Mouse (Mus musculus): ENCODE data around the gene Gm11060. TPM values are rescaled to one million over a fixed set of nuclear protein-coding genes. Genes with fewer than 3 reads are reported as not detected.
A peak's percentile ranks its signal among the peaks of the same experiment; 100 is the strongest.

Gm11060 gene
- not detected in 2 replicates for polyA plus RNA-seq (2015; fragmentation: Nextera tagmentation; extraction: Ambion mirVana)

DNA sequence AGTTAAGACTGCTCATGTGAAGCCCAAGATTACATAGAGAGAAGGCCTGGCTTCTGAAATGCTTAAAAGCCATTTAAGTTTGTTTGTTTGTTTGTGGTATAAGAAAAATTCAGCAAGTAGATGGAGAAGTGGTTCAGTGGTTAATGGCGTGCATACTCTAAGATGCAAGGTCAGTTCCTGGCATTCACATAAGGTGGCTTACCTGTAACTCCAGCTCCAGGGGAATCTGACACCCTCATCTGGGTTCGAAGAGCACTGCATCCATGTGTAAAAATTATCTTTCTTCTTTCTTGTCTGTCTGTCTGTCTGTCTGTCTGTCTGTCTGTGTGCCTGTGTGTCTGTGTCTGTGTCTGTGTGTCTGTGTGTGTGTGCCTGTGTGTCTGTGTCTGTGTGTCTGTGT is at the start of gene Gm11060:
Gene Gm11060, plus strand, starts transcription at position 301 of the 400 bp plus-strand sequence.
- no peak for ATAC-seq (ENCODE audit: low read depth)
- Histone ChIP-seq H3K4me3 (ENCODE audit: low read depth, low read length) (no peak within 1 kb of the TSS), H3K4me2 (ENCODE audit: low read depth, low read length) (no peak within 1 kb of the TSS), H3K36me3 (ENCODE audit: control insufficient read depth, insufficient read depth) (no peaks in the 10 kb centered on the region), H3K27me3 (ENCODE audit: control insufficient read depth, insufficient read depth, low read depth, low read length) (no peaks in the 10 kb centered on the region), H3K9ac (ENCODE audit: low read depth, low read length) (no peak within 1 kb of the TSS), H3K9me3 (replicated peaks; ENCODE audit: control insufficient read depth, low read length) (no peaks in the 10 kb centered on the region), H3K4me1 (ENCODE audit: control insufficient read depth, low read depth, low read length) (no peaks in the 10 kb centered on the region), H3K27ac (ENCODE audit: low read length) (no peak within 1 kb of the TSS)
- 69% methylated on average over 2 of the region's 2 CpGs for WGBS (ENCODE audit: insufficient replicate concordance)

DNA sequence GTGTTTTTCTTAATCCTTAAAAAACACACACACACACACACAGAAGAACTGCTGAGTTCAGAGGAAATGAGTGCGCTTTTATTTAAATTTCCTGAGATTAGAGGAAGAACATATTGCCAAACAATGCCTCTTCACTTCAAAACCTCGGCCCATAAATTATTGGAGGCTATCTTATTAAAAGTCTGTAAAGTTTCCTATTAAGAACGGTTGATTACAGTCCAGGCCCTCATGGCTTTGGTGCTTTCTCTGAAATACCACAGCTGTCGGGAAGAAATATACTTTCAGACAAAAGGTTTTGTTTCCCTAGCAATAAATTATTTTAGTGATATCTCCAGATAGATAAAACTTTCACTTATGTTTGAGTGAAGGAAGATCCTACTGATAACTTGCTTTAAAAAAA is 48.7 kb upstream of the Gm11060 start:
- 34% methylated on average over 4 of the region's 4 CpGs for WGBS (ENCODE audit: insufficient replicate concordance)

DNA sequence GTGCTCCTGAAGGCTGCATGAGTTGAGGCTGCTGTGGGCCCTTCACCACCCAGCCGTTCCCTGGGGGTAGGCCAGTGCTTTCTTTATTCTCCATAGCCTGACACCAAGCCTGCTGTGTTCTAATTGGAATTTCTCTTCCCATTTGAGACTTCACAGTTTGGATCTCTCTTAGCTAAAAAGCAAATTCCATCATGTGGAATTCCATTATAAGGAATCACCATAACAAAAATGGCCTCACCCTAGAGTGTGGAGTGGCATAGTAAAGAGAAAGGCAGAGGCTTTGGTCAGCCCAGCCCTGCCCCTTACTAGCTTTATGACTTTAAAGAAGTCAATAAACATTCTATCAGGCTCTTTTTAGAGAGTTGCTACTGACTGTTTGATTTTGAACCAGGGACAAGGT is 43.5 kb upstream of the Gm11060 start:
- Histone ChIP-seq H3K27ac (ENCODE audit: low read length) (no peak overlapping the region), H3K9me3 (replicated peaks; ENCODE audit: control insufficient read depth, low read length) (no peaks in the 10 kb centered on the region), H3K4me2 (ENCODE audit: low read depth, low read length) (no peak overlapping the region), H3K4me1 (ENCODE audit: control insufficient read depth, low read depth, low read length) (no peaks in the 10 kb centered on the region), H3K36me3 (ENCODE audit: control insufficient read depth, insufficient read depth) (no peaks in the 10 kb centered on the region), H3K27me3 (ENCODE audit: control insufficient read depth, insufficient read depth, low read depth, low read length) (no peaks in the 10 kb centered on the region), H3K9ac (ENCODE audit: low read depth, low read length) (no peak overlapping the region), H3K4me3 (ENCODE audit: low read depth, low read length) (no peak overlapping the region)
- 57% methylated on average over 1 of the region's 1 CpGs for WGBS (ENCODE audit: insufficient replicate concordance)
- no peak for ATAC-seq (ENCODE audit: low read depth)

More for the DNA sequence above, 48.7 kb upstream of the Gm11060 start:
- no peaks in the 10 kb centered on the region for H3K36me3 ChIP-seq (ENCODE audit: control insufficient read depth, insufficient read depth)
- no peaks in the 10 kb centered on the region for H3K9me3 ChIP-seq (replicated peaks; ENCODE audit: control insufficient read depth, low read length)
- ATAC-seq (ENCODE audit: low read depth), result no peak
- H3K9ac ChIP-seq (ENCODE audit: low read depth, low read length), result no peak overlapping the region
- H3K27me3 ChIP-seq (ENCODE audit: control insufficient read depth, insufficient read depth, low read depth, low read length), result no peaks in the 10 kb centered on the region
- H3K27ac ChIP-seq (ENCODE audit: low read length), result no peak overlapping the region
- H3K4me1 ChIP-seq (ENCODE audit: control insufficient read depth, low read depth, low read length), result no peaks in the 10 kb centered on the region
- H3K4me2 ChIP-seq (ENCODE audit: low read depth, low read length), result no peak overlapping the region
- H3K4me3 ChIP-seq (ENCODE audit: low read depth, low read length), result no peak overlapping the region

DNA sequence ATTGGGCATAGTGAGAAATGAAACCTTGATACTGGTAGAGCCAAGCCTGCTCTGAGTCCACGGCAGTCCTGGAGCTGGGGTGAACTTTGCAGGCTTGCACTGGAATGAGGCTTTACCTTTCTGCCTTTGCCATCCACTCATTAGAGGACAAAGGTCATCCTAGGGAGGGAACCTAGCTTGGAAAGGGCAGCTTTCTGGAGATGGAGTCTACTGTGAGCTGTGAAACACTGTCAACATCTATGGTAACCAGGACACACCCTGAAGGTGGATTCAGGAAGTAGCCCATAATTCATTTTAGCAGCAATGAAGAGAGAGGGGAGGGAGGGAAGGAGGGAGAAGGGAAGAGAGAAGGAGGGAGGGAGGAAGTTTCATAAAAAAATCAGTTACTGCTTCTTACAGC is 36.3 kb upstream of the Gm11060 start:
- no peak overlapping the region for H3K4me3 ChIP-seq (ENCODE audit: low read depth, low read length)
- 0 out of 2 replicates have a peak, but pooled peaks have one; percentile 30 for ATAC-seq (ENCODE audit: low read depth)
- WGBS (ENCODE audit: insufficient replicate concordance), result 46% methylated on average over 1 of the region's 1 CpGs
- H3K27ac ChIP-seq (ENCODE audit: low read length), result no peak overlapping the region
- no peaks in the 10 kb centered on the region for H3K9me3 ChIP-seq (replicated peaks; ENCODE audit: control insufficient read depth, low read length)
- H3K4me1 ChIP-seq (ENCODE audit: control insufficient read depth, low read depth, low read length), result no peaks in the 10 kb centered on the region; the same call in 1 of the 2 replicates
- H3K27me3 ChIP-seq (ENCODE audit: control insufficient read depth, insufficient read depth, low read depth, low read length), result no peaks in the 10 kb centered on the region
- no peaks in the 10 kb centered on the region for H3K36me3 ChIP-seq (ENCODE audit: control insufficient read depth, insufficient read depth)
- H3K4me2 ChIP-seq (ENCODE audit: low read depth, low read length), result no peak overlapping the region
- no peak overlapping the region for H3K9ac ChIP-seq (ENCODE audit: low read depth, low read length)

DNA sequence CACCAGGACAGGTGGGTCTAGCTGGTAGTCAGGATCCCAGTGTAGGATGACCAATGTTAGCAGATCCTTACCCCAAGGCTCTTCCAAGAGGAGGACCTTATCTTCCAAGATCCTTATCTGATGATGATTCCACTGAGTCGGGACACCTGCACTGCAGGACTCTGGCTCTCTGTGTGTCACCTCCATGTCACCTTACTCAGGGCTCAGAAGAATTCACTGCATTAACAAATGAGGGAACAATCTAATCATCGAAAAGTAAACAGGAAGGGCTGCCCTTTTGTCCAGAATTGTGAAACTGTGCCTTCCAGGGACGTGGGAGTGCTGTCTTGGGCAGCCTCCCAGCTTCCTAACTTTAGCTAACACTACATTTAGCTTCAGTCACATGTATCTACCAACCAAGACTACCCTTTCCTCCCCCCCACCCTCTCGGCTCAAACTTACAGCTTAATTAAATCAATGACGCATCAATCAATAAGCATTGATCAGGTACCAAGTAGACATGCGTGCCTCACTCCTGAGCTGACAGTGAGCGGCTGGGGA is 33.2 kb upstream of the Gm11060 start:
- Histone ChIP-seq H3K4me1 (ENCODE audit: control insufficient read depth, low read depth, low read length) (no peaks in the 10 kb centered on the region; the same call in 1 of the 2 replicates), H3K4me2 (ENCODE audit: low read depth, low read length) (no peak overlapping the region), H3K9ac (ENCODE audit: low read depth, low read length) (no peak overlapping the region), H3K9me3 (replicated peaks; ENCODE audit: control insufficient read depth, low read length) (no peaks in the 10 kb centered on the region), H3K36me3 (ENCODE audit: control insufficient read depth, insufficient read depth) (no peaks in the 10 kb centered on the region), H3K27me3 (ENCODE audit: control insufficient read depth, insufficient read depth, low read depth, low read length) (no peaks in the 10 kb centered on the region), H3K27ac (ENCODE audit: low read length) (no peak overlapping the region), H3K4me3 (ENCODE audit: low read depth, low read length) (no peak overlapping the region)
- WGBS (ENCODE audit: insufficient replicate concordance), result 43% methylated on average over 7 of the region's 7 CpGs
- ATAC-seq (ENCODE audit: low read depth), result peak; percentile 69

DNA sequence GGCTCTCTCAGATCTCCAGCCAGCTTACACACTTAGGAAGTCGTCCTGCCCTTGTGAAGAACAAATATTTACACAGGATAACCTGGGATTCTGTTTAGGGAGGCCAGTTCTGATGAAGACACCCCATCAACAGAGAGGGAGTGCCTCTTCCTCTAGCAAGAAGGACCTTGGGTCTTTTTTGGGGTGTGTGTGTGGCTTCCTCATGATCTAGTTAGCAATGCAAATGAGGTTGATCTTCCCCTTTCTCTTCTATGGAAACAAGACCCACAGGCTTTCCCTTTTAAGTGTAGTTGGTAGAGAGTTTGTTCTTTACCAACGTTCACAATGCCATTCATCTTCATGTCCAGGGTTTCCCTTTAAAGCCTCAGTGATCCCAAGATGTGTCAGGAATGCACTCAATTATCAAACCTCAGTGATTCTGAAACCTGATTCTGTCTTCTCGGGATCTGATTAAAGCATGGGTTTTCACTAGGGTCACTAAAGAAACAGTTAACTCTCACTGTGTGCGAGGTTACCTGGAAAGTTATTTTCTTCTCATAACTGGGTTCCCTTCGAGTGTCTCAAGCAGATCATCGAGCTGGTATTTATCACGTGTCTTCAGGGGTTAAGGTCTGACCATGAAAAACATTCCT is 29.0 kb upstream of the Gm11060 start:
- H3K27ac ChIP-seq (ENCODE audit: low read length), result no peak overlapping the region
- no peak for ATAC-seq (ENCODE audit: low read depth)
- no peaks in the 10 kb centered on the region for H3K9me3 ChIP-seq (replicated peaks; ENCODE audit: control insufficient read depth, low read length)
- no peak overlapping the region for H3K4me3 ChIP-seq (ENCODE audit: low read depth, low read length)
- H3K36me3 ChIP-seq (ENCODE audit: control insufficient read depth, insufficient read depth), result no peaks in the 10 kb centered on the region
- no peaks in the 10 kb centered on the region; the same call in 1 of the 2 replicates for H3K4me1 ChIP-seq (ENCODE audit: control insufficient read depth, low read depth, low read length)
- no peak overlapping the region for H3K4me2 ChIP-seq (ENCODE audit: low read depth, low read length)
- 45% methylated on average over 7 of the region's 7 CpGs for WGBS (ENCODE audit: insufficient replicate concordance)
- no peaks in the 10 kb centered on the region for H3K27me3 ChIP-seq (ENCODE audit: control insufficient read depth, insufficient read depth, low read depth, low read length)
- no peak overlapping the region for H3K9ac ChIP-seq (ENCODE audit: low read depth, low read length)

DNA sequence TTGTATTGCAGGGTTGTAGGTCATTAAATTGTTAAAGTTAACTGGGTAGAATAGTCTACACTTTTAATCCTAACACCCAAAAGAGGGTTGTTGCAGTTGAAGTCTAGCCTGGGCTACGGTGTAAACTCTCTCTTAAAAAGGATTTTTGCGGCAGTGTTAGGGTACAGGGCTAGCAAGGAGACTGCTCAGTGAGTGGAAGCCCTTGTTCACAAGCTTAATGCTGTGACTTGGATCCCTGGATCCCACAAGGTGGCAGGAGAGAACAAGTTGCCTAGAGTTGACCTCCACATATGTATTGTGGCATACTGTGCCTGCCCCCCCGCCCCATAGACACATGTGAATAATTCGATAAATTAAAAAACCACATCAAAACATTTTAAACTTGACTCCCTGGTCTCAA is 19.3 kb upstream of the Gm11060 start:
- Histone ChIP-seq H3K4me1 (ENCODE audit: control insufficient read depth, low read depth, low read length) (no peaks in the 10 kb centered on the region), H3K36me3 (ENCODE audit: control insufficient read depth, insufficient read depth) (no peaks in the 10 kb centered on the region), H3K4me3 (ENCODE audit: low read depth, low read length) (no peak overlapping the region), H3K9me3 (replicated peaks; ENCODE audit: control insufficient read depth, low read length) (no peaks in the 10 kb centered on the region), H3K27me3 (ENCODE audit: control insufficient read depth, insufficient read depth, low read depth, low read length) (no peaks in the 10 kb centered on the region), H3K4me2 (ENCODE audit: low read depth, low read length) (no peak overlapping the region), H3K27ac (ENCODE audit: low read length) (no peak overlapping the region), H3K9ac (ENCODE audit: low read depth, low read length) (no peak overlapping the region)
- ATAC-seq (ENCODE audit: low read depth), result no peak
- 48% methylated on average over 4 of the region's 4 CpGs for WGBS (ENCODE audit: insufficient replicate concordance)

DNA sequence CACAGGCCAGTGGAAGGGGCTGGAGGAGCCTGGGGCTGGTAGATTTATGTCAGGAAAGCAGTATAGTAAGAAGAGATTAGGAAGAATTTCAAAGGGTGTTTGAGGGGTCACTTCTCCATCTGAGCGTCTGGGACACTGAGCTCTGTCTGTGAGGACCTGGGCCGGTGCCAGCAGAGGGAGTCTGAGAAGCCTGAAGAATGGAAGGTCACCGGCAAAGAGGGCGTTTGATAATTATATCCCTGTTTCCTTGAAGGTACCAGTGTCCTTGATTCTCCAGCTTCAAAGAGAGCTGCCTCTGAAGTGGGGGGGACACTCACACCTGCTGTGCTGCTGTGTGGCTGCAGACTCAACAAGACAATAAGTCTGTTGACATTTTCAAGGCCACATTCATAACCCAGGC is 17.6 kb upstream of the Gm11060 start:
- no peaks in the 10 kb centered on the region for H3K9me3 ChIP-seq (replicated peaks; ENCODE audit: control insufficient read depth, low read length)
- no peak overlapping the region for H3K9ac ChIP-seq (ENCODE audit: low read depth, low read length)
- no peak for ATAC-seq (ENCODE audit: low read depth)
- H3K4me1 ChIP-seq (ENCODE audit: control insufficient read depth, low read depth, low read length), result no peaks in the 10 kb centered on the region
- WGBS (ENCODE audit: insufficient replicate concordance), result 43% methylated on average over 4 of the region's 4 CpGs
- no peaks in the 10 kb centered on the region for H3K27me3 ChIP-seq (ENCODE audit: control insufficient read depth, insufficient read depth, low read depth, low read length)
- H3K27ac ChIP-seq (ENCODE audit: low read length), result no peak overlapping the region
- H3K36me3 ChIP-seq (ENCODE audit: control insufficient read depth, insufficient read depth), result no peaks in the 10 kb centered on the region
- H3K4me3 ChIP-seq (ENCODE audit: low read depth, low read length), result no peak overlapping the region
- no peak overlapping the region for H3K4me2 ChIP-seq (ENCODE audit: low read depth, low read length)

DNA sequence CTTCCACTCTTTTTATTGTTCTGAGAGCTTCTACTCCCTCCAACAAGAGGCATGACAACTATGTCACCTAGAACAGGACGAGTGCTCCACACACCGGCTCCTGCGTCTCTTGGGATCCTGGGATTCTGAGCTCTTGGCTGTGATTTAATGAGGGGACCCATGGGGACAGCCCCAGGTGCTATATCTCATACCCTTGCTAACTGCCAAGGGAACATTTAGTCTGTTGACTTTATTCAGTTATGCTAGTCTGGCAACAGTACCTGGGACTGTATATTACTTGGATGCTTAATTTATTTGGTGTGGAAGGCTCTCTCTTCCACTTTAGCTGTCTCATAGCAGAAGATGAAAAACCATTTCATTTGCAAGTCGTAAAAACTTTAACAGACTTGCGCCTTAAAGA is 16.0 kb upstream of the Gm11060 start:
- 62% methylated on average over 5 of the region's 5 CpGs for WGBS (ENCODE audit: insufficient replicate concordance)
- no peak for ATAC-seq (ENCODE audit: low read depth)
- H3K4me1 ChIP-seq (ENCODE audit: control insufficient read depth, low read depth, low read length), result no peaks in the 10 kb centered on the region
- no peaks in the 10 kb centered on the region for H3K9me3 ChIP-seq (replicated peaks; ENCODE audit: control insufficient read depth, low read length)
- H3K36me3 ChIP-seq (ENCODE audit: control insufficient read depth, insufficient read depth), result no peaks in the 10 kb centered on the region
- H3K27me3 ChIP-seq (ENCODE audit: control insufficient read depth, insufficient read depth, low read depth, low read length), result no peaks in the 10 kb centered on the region
- H3K4me3 ChIP-seq (ENCODE audit: low read depth, low read length), result no peak overlapping the region
- no peak overlapping the region for H3K27ac ChIP-seq (ENCODE audit: low read length)
- H3K4me2 ChIP-seq (ENCODE audit: low read depth, low read length), result no peak overlapping the region
- H3K9ac ChIP-seq (ENCODE audit: low read depth, low read length), result no peak overlapping the region
